In the genomic region with DNA sequence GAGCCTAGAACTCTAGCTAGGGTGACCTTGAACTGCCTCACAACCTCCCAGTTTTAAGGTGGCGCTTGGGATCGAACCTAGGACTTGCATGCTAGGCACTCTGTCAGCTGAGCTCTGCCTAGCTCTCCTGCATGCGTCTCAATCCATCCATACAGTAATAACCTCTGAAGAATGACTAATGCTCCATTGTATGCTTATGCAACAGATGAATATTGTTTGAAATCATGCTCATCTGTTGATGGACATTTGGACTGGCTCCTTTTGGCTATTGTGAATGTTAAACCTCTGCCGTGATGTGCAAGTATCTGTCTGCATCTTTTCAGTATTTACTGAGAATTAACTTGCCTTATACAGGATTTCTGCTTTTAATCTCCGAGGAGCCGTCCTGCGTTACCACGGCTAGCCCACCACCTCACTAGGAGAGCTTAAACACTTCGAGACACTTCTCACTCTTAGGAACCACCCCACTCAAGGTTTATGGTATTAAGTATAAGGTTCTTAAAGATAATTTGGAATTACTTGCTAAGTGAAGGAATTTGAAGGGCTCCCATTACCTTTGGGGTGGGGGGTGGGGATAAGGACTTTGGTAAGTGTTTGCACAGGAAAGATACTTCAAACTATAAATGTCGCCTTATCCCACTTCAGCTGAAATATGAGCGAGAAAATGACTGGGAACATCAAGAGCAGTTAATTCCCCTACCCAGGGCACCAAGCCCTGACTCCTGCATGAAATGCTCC, we compare ENCODE assay signal across 15 mouse cellular contexts.
"Had no signal": no experiment of that assay in that cellular context is flagged by ENCODE, and none has a peak within 500 bp of the region (broad histone marks: within the 10 kb centered on the region; RNA-seq: fewer than 3 reads in every experiment).

No protein-coding gene starts in this region.

- DNase-seq: kidney, adult 11 months; kidney, adult 9 months; kidney, postnatal 36 days; layer of hippocampus, adult 9-11 months; layer of hippocampus, postnatal 36 days; liver; midbrain, embryonic 14.5 days; retina, postnatal 1 day; thymus, adult 2 months; thymus, postnatal 25 days had no signal

- H3K4me2 ChIP-seq: limb, embryonic 12.5 days; liver, embryonic 15.5 days; neural tube, embryonic 13.5 days; stomach, embryonic 15.5 days had no signal

- H3K27ac ChIP-seq: kidney, postnatal 0 days; limb, embryonic 12.5 days; liver, embryonic 15.5 days; neural tube, embryonic 13.5 days; stomach, embryonic 15.5 days had no signal

- H3K4me3 ChIP-seq: limb, embryonic 12.5 days; liver, embryonic 15.5 days; neural tube, embryonic 13.5 days; stomach, embryonic 15.5 days had no signal

- H3K9ac ChIP-seq: limb, embryonic 12.5 days; liver, embryonic 15.5 days; neural tube, embryonic 13.5 days; stomach, embryonic 15.5 days had no signal

- H3K27me3 ChIP-seq: limb, embryonic 12.5 days; liver, embryonic 15.5 days; neural tube, embryonic 13.5 days; stomach, embryonic 15.5 days had no signal

- H3K9me3 ChIP-seq: limb, embryonic 12.5 days; liver, embryonic 15.5 days; neural tube, embryonic 13.5 days; stomach, embryonic 15.5 days had no signal
